Mouse (Mus musculus): ENCODE measurements around the gene Grcc10.

Grcc10 gene

DNA sequence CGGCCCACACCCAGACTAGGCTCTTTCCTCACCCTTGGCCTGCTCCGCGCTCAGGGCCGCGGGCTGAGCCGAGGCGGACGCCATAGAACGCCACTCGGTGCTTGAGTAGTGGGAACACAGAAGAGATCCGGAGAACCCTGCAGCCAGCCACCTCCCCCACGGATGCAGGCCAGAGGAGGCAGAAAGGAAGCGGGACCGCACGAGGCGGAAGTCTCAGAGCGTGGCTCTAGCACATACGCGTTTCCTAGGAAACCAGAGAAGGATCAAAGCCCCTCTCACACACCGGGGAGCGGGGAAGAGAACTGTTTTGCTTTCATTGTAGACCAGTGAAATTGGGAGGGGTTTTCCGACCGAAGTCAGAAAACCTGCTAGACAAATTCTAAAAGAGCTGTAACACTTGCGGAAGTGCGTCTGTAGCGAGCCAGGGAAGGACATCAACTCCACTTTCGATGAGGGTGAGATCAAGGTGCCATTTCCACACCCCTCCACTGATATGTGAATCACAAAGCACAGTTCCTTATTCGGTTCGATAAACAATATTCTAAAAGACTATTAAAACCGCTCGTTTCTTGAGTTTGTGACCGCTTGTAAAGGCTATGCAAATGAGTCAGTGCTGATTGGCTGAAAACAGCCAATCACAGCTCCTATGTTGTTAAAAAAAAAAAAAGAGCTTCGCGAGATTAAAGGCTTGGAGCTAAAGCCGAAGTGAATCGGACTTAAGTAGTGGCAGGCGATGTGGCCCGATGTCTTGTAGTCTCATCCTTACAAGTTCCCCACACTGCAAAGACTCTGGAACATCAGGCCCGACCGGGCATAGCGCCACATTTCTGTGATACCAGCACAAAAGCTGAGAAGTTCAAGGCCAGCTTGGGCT lies at the start of gene Grcc10:
Gene Grcc10, minus strand, starts transcription at position 487 of the 874 bp plus-strand sequence.
- DNase-seq (ENCODE audit: low read depth) = peak; percentile 93

- DNase-seq (ENCODE audit: low read depth) = no peak
These were observed 48.9 kb upstream of the Grcc10 start for GRCm38 (mm10) chr6:124790121-124790520.

DNA sequence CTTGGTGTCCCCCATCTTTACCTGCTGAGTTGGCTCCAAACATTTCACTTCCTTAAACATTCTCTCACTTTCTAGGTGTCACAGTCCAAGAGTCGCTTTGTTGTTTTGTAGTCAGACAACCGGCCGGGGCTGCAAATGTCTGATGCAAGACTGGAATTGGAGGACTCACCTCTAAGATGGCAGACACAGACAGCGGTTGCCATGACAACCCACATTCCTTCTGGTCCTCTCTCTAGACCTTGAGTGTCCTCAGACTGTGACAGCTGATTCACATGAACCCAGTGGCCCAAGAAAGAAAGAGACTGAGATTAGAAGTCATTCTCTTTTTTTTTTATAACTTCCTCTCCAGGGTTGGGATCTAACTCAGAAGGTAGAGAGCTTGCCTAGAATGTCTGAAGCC lies 48.3 kb upstream of the Grcc10 start:
- no peak for DNase-seq (ENCODE audit: low read depth)

DNA sequence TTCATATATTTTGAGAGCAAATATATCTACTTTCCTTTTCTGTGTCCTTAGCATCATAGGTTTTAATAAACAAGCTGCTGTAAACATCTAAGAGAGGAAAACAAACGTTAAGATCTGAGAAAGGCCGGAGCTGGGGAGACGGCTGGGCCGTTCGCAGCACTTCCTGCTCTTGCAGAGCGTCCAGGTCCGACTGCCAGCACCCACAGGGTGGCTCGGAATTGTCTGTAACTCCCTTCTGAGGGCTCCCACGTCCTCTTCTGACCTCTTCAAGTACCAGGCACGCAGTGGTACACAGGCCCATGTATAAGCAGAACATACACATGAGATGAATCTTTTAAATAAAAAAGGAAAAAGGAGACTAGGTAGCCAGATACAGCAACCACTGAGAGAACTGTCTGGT lies 46.5 kb upstream of the Grcc10 start:
- DNase-seq (ENCODE audit: low read depth) = no peak

DNA sequence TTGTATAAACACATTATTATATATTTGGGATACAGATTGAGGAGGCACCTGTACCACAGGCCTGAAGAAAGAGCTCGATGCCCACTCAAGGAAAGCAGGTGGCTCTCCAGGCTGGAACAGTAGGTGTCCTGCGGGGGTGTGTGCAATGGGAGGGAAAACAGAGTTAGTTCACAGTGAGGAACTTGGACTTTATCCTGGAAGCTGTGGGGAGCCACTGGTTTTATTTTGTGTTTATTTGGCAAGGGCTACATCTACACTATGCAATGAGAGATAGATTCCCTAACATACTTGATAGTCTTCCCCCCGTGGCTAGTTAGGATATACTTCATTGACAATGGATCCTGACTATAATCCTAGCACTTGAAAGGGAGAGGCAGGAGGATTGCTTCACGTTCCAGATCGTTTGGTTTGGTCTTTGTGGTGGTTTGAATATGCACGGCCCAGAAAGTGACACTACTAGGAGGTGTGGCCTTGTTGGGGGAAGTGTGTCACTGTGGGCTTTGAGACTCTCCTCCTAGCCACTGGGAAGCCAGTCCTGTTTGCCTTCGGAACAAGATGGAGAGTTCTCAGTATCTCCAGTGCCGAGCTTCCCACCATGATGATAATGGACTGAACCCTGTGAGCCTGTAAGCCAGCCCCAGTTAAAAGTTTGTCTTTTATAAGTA lies 45.7 kb upstream of the Grcc10 start:
- DNase-seq (ENCODE audit: low read depth) = no peak

- no peak for DNase-seq (ENCODE audit: low read depth)
These were observed 41.3 kb upstream of the Grcc10 start for GRCm38 (mm10) chr6:124782436-124782835.

GRCm38 (mm10) chr6:124780917-124781316 lies 39.7 kb upstream of the Grcc10 start:
- DNase-seq (ENCODE audit: low read depth) = no peak

- DNase-seq (ENCODE audit: low read depth) = no peak
These were observed 38.8 kb upstream of the Grcc10 start for GRCm38 (mm10) chr6:124779984-124780416.

- no peak for DNase-seq (ENCODE audit: low read depth)
These were observed 38.2 kb upstream of the Grcc10 start, which contains the start of gene Lrrc23 for GRCm38 (mm10) chr6:124779222-124779983. TSS of gene Lrrc23 (minus strand) at chr6:124779727.

GRCm38 (mm10) chr6:124770511-124770910 lies 29.3 kb upstream of the Grcc10 start:
- DNase-seq (ENCODE audit: low read depth) = no peak

GRCm38 (mm10) chr6:124770013-124770412 lies 28.8 kb upstream of the Grcc10 start:
- no peak for DNase-seq (ENCODE audit: low read depth)

GRCm38 (mm10) chr6:124769101-124769765 lies 28.1 kb upstream of the Grcc10 start, which contains the start of gene Eno2:
TSS of gene Eno2 (minus strand) at chr6:124769673.
- DNase-seq (ENCODE audit: low read depth) = no peak

DNA sequence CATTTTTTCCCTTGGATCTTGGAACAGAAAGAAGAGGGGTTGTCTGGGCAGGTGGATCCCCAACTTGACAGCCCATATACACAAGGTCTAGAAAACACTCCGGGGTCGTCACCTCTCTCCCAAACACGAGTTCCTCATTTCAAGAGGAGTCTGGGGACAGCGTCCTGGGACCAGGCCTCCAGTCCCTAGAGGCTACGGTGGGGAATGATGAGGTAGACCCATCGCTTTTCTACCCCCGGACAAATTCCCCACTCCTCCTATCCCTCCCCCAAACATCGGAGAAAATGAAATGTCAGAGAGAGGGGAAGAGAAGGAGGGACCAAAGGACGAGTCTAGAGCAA lies 27.5 kb upstream of the Grcc10 start:
- DNase-seq (ENCODE audit: low read depth) = no peak

DNA sequence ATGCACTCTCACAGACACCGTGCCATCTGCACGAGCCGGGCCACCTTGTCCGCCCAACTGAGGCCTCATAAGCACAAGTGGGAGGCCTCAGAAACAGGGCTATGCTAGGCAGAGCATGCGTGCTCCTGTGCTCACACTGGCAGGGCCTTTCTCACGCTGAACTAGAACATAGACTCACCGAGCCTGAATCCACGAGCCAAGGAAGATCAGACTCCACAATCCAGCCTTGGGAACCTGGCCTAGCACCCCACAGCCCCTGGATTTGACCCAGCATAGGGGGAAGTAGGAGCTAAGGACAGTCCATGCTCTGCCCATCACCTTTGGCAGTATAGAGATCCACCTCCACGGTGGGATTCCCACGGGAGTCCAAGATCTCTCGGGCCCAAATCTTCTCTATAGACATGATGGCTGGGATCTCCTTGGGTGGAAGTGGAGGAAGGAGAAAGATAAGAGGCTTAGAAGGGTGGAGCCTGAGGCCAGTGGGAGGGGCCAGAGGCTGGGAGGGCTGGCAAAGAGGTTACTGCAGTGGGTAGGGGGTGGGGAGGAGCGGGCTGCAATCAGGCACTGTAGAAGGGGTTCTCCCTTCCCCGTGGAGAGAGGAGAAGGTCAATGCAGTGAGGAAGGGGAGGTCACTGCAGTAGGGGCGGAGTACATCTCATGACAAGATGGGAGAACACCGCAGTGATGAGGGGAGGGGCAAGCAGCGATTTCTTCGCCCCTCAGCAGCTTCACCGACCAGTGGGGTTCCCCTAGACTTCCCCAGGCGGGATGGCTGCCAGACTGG lies 26.9 kb upstream of the Grcc10 start:
- DNase-seq (ENCODE audit: low read depth) = no peak

DNA sequence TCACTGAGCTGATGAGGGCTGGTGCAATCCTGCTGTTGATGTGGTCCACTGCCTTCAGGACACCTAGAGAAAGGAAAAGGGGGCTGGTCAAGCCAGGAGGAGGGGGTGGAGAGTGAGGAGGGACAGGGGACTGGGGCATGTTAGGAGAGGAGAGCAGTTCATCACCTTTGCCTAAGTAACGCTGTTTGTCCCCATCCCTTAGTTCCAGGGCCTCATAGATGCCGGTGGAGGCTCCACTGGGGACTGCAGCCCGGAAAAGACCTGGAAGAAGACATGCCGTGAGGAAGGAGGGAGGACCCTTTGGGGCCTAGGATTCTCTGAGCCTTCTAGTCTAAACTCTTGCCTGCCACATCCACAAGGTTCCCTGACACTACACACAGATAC lies 26.4 kb upstream of the Grcc10 start:
- DNase-seq (ENCODE audit: low read depth) = no peak

- DNase-seq (ENCODE audit: low read depth) = no peak
These were observed 24.8 kb upstream of the Grcc10 start for GRCm38 (mm10) chr6:124765951-124766350.

DNA sequence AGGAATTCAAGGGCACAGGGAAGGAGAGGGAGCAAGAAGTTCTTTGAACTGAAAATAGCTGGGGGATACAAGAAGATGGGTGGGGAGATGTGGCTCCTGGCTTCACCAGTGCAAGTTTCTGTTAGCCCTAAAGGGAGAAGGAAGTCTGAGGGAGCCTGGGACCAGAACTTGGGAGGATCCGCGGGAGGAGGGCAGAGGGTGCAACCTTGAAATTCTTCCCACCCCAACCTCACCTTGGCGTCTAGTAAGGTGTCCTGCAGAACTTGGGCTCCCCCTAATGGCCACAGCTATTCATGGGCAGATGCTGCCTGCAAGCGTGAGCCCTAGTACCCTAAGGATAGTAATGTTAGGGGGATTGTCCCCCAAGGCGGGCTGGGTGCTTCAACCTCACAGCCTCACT lies 18.1 kb upstream of the Grcc10 start:
- peak; percentile 73 for DNase-seq (ENCODE audit: low read depth)

- DNase-seq (ENCODE audit: low read depth) = no peak
These were observed 17.7 kb upstream of the Grcc10 start for GRCm38 (mm10) chr6:124758849-124759232.

GRCm38 (mm10) chr6:124757909-124758848 lies 17.0 kb upstream of the Grcc10 start:
- DNase-seq (ENCODE audit: low read depth) = no peak

DNA sequence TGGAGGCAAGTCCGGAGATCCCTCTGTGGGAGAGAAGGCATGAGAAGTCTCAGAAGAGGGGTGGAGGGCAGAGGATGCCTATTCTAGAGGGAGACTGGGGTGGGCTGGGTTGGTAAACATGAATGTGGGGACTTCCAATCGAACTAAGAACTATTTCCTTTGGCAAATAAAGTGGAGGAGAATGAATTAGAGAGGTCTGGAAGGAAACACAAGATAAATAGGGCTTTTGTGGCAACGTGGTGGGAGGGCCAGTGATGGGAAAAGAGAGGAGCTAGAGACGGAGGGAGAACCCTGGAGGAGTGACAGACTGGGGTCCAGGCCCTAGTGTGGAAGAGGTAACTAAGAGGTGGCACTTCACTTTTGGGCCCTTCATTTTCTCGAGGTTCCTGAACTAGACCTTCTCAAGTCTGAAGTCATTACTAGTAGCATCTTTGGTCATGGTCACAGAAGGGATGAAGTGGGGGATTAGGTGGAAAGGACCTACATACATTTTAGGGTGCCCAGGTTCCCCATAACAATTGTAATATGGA lies 16.2 kb upstream of the Grcc10 start:
- DNase-seq (ENCODE audit: low read depth) = no peak

Data from c-Kit-positive CD71-positive TER-119-negative erythroid progenitor cells, embryonic 14.5 days (primary cell).